Mouse (Mus musculus): ENCODE data around the gene Smcr8.
A peak's percentile ranks its signal among the peaks of the same experiment; 100 is the strongest.
"Not testable (repeated sequence)": the region's sequence is repeated elsewhere in the genome, so short reads cannot be mapped to it uniquely, and the experiment has no call there.

Gene Smcr8

GRCm38 (mm10) chr11:60784179-60784922, 7.0 kb downstream of the Smcr8 start:
- no peak for DNase-seq

- DNase-seq = no peak
Observed at GRCm38 (mm10) chr11:60787595-60787994, 10.3 kb downstream of the Smcr8 start.

- DNase-seq = no peak
Observed at GRCm38 (mm10) chr11:60790472-60790871, 13.1 kb downstream of the Smcr8 start.

- no peak for DNase-seq
Observed at GRCm38 (mm10) chr11:60796342-60796741, 19.0 kb downstream of the Smcr8 start.

GRCm38 (mm10) chr11:60799977-60800376, 22.7 kb downstream of the Smcr8 start:
- no peak for DNase-seq

- DNase-seq = no peak
Observed at GRCm38 (mm10) chr11:60800892-60801291, 23.6 kb downstream of the Smcr8 start.

GRCm38 (mm10) chr11:60808286-60809070, 31.2 kb downstream of the Smcr8 start:
- DNase-seq = no peak

GRCm38 (mm10) chr11:60809546-60809945, 32.2 kb downstream of the Smcr8 start:
- DNase-seq = no peak

- DNase-seq = no peak
Observed at GRCm38 (mm10) chr11:60810046-60810965, 33.0 kb downstream of the Smcr8 start.

- peak; percentile 77 to 87 for DNase-seq
Observed at GRCm38 (mm10) chr11:60811054-60811460, 33.7 kb downstream of the Smcr8 start.

GRCm38 (mm10) chr11:60811618-60812017, 34.3 kb downstream of the Smcr8 start, which contains the start of gene Shmt1:
Shmt1 (minus strand) TSS chr11:60811718.
- DNase-seq = not testable (repeated sequence)

GRCm38 (mm10) chr11:60816398-60816797, 39.1 kb downstream of the Smcr8 start:
- DNase-seq = no peak

GRCm38 (mm10) chr11:60823771-60824170, 46.4 kb downstream of the Smcr8 start:
- no peak for DNase-seq

- DNase-seq = no peak
Observed at GRCm38 (mm10) chr11:60825191-60825590, 47.9 kb downstream of the Smcr8 start.

- no peak for DNase-seq
Observed at GRCm38 (mm10) chr11:60826700-60827099, 49.4 kb downstream of the Smcr8 start.

- no peak for DNase-seq
Observed at GRCm38 (mm10) chr11:60827241-60827945, 50.1 kb downstream of the Smcr8 start.

- no peak for DNase-seq
Observed at GRCm38 (mm10) chr11:60828903-60829302, 51.6 kb downstream of the Smcr8 start.

GRCm38 (mm10) chr11:60830433-60831052, 53.2 kb downstream of the Smcr8 start, which contains the start of gene Dhrs7b:
Dhrs7b (plus strand) TSS chr11:60830631.
- DNase-seq = peak; percentile 85 to 94

GRCm38 (mm10) chr11:60836897-60837296, 59.6 kb downstream of the Smcr8 start:
- no peak for DNase-seq

All from cerebellum, postnatal 36 days (tissue).